Mouse (Mus musculus) myocyte (in vitro differentiated cells): ENCODE data around the gene Obp2a.

ENCODE experiments used
- CEBPB ChIP-seq: IDR thresholded peaks from 2 replicates; pipeline ENCODE4 v1.6.1; 2011; ENCODE audit warnings: mild to moderate bottlenecking, moderate library complexity; ENCODE audit not compliant: poor library complexity, insufficient read depth, severe bottlenecking
- E2F4 ChIP-seq: IDR thresholded peaks from one replicate; pipeline ENCODE4 v1.6.1; 2011; ENCODE audit warnings: mild to moderate bottlenecking, control low read depth, moderate library complexity; ENCODE audit not compliant: insufficient read depth
- MAX ChIP-seq: IDR thresholded peaks from one replicate; pipeline ENCODE4 v1.6.1; 2011; ENCODE audit warnings: low read depth, mild to moderate bottlenecking, control low read depth
- MYOD1 ChIP-seq, 3 experiments: IDR thresholded peaks; one replicate each; pipeline ENCODE4 v1.6.1; 2011; ENCODE audit warnings: control low read depth in 2 of 3, low read depth in 2 of 3, mild to moderate bottlenecking in 2 of 3, moderate library complexity in 1 of 3; ENCODE audit not compliant: insufficient read length in 2 of 3, control insufficient read depth in 1 of 3
- MYOG ChIP-seq, 3 experiments: IDR thresholded peaks; one replicate each; pipeline ENCODE4 v1.6.1; 2011; ENCODE audit warnings: control low read depth in 2 of 3, low read depth in 2 of 3, mild to moderate bottlenecking in 2 of 3; ENCODE audit not compliant: insufficient read length in 2 of 3, control insufficient read depth in 1 of 3, insufficient read depth in 1 of 3
- POLR2A ChIP-seq: IDR thresholded peaks from one replicate; pipeline ENCODE4 v1.6.1; 2011; ENCODE audit warnings: low read depth, mild to moderate bottlenecking, control low read depth, moderate library complexity; ENCODE audit not compliant: insufficient read length
- POLR2AphosphoS2 ChIP-seq: IDR thresholded peaks from one replicate; pipeline ENCODE4 v1.6.1; 2011; ENCODE audit warnings: low read depth, control low read depth; ENCODE audit not compliant: insufficient read length
- REST ChIP-seq: IDR thresholded peaks from one replicate; pipeline ENCODE4 v1.6.1; 2011; ENCODE audit warnings: mild to moderate bottlenecking, control low read depth, moderate library complexity; ENCODE audit not compliant: insufficient read depth, insufficient read length
- SRF ChIP-seq: IDR thresholded peaks from one replicate; pipeline ENCODE4 v1.6.1; 2011; ENCODE audit warnings: low read depth; ENCODE audit not compliant: control insufficient read depth, insufficient read length
- TCF12 ChIP-seq: IDR thresholded peaks from one replicate; pipeline ENCODE4 v1.6.1; 2011; ENCODE audit warnings: mild to moderate bottlenecking, control low read depth; ENCODE audit not compliant: poor library complexity, insufficient read depth, severe bottlenecking
- TCF3 ChIP-seq: IDR thresholded peaks from one replicate; pipeline ENCODE4 v1.6.1; 2011; ENCODE audit warnings: low read depth, control low read depth; ENCODE audit not compliant: insufficient read length
- USF1 ChIP-seq: IDR thresholded peaks from one replicate; pipeline ENCODE4 v1.6.1; 2011; ENCODE audit warnings: low read depth, mild to moderate bottlenecking, control low read depth, moderate library complexity

GRCm38 (mm10) chr2:25679559-25679958 lies 20.3 kb upstream of the Obp2a start:
- TF ChIP-seq USF1 (no peak), POLR2A (no peak), CEBPB (no peak), POLR2AphosphoS2 (no peak), MAX (no peak), TCF12 (no peak), MYOD1 (IDR thresholded peaks at IDR 0.05; ENCODE audit: control insufficient read depth in 1 of 3, insufficient read length in 2 of 3, low read depth in 2 of 3) (no peak), MYOG (IDR thresholded peaks at IDR 0.05; ENCODE audit: control insufficient read depth in 1 of 3, insufficient read depth in 1 of 3, insufficient read length in 2 of 3, low read depth in 2 of 3) (no peak), E2F4 (no peak), SRF (no peak), TCF3 (no peak), REST (no peak)
